Mouse (Mus musculus): ENCODE measurements around the gene Thada.

- TF ChIP-seq CTCF (IDR thresholded peaks at IDR 0.05; ENCODE audit: borderline replicate concordance, insufficient read depth, low read depth, low read length) (no peak), POLR2A (IDR thresholded peaks at IDR 0.05; ENCODE audit: borderline replicate concordance, insufficient read depth, low read length) (no peak)
These were observed 130.0 kb downstream of the Thada start for GRCm38 (mm10) chr17:84335996-84336395.

Measured in cerebellum, adult 2 months (tissue).